In genomic region chr3:95659948-95660347, GRCm38 (mm10) we compare ENCODE assay signal across 8 mouse cellular contexts. TPM values are rescaled to one million over a fixed set of nuclear protein-coding genes. Genes with fewer than 3 reads are reported as not detected.
DNase-seq lines count a peak whose midpoint lies in the region; ATAC-seq and TF ChIP-seq lines count a peak whose summit lies in the region.

No protein-coding gene starts in this region.

- peak overlapping the region; percentile 98 for H3K9ac ChIP-seq in heart, embryonic 15.5 days
- peak overlapping the region; percentile 98 for H3K9ac ChIP-seq in ES-E14 (ENCODE audit: insufficient read depth, low read depth, low read length, poor library complexity, severe bottlenecking)

- peaks cover 51% of the 10 kb centered on the region for H3K4me1 ChIP-seq in heart, embryonic 15.5 days (replicated peaks)
- H3K4me1 ChIP-seq in ES-E14 (ENCODE audit: control insufficient read depth in 2 of 2, insufficient read depth in 2 of 2, low read length in 2 of 2, poor library complexity in 1 of 2) = peaks cover 0 to 13% of the 10 kb centered on the region in 2 experiments; a peak in 2 of 4 replicates
- peaks cover 46% of the 10 kb centered on the region for H3K4me1 ChIP-seq in hindbrain, embryonic 10.5 days (replicated peaks)
- peaks cover 43% of the 10 kb centered on the region for H3K4me1 ChIP-seq in midbrain, embryonic 10.5 days

- intact Hi-C loops in left cerebral cortex, postnatal 25 days (cut with DNase I) = loop anchor here (2.0 kb wide), 2 partner anchors 15 to 31 kb away; no protein-coding TSS in a partner anchor

- no peaks in the 10 kb centered on the region for H3K27me3 ChIP-seq in heart, embryonic 15.5 days
- no peaks in the 10 kb centered on the region for H3K27me3 ChIP-seq in hindbrain, embryonic 10.5 days (ENCODE audit: insufficient read depth, poor library complexity, severe bottlenecking)
- no peaks in the 10 kb centered on the region for H3K27me3 ChIP-seq in midbrain, embryonic 10.5 days (ENCODE audit: low read depth, poor library complexity, severe bottlenecking)

- in situ Hi-C loops in ES-E14 (cut with MboI; ENCODE audit: low sequenced_read_pairs in 2 of 2, unreplicated experiment in 2 of 2) = no loop called here

- no peaks in the 10 kb centered on the region for H3K9me3 ChIP-seq in heart, embryonic 15.5 days (replicated peaks)
- no peaks in the 10 kb centered on the region for H3K9me3 ChIP-seq in ES-E14 (ENCODE audit: control insufficient read depth, insufficient read depth, low read depth, low read length)
- no peaks in the 10 kb centered on the region for H3K9me3 ChIP-seq in hindbrain, embryonic 10.5 days
- no peaks in the 10 kb centered on the region for H3K9me3 ChIP-seq in midbrain, embryonic 10.5 days (replicated peaks)

- peak overlapping the region; percentile 73 for H3K4me2 ChIP-seq in heart, embryonic 15.5 days

- H3K36me3 ChIP-seq in heart, embryonic 15.5 days = peaks cover 25% of the 10 kb centered on the region
- peaks cover 34% of the 10 kb centered on the region for H3K36me3 ChIP-seq in ES-E14 (ENCODE audit: control insufficient read depth, insufficient read depth, low read length, poor library complexity, severe bottlenecking)
- peaks cover 51% of the 10 kb centered on the region for H3K36me3 ChIP-seq in hindbrain, embryonic 10.5 days
- H3K36me3 ChIP-seq in midbrain, embryonic 10.5 days = peaks cover 48% of the 10 kb centered on the region

- 1% methylated on average over 8 of the region's 8 CpGs for WGBS in heart, embryonic 15.5 days
- WGBS in hindbrain, embryonic 10.5 days = 3% methylated on average over 8 of the region's 8 CpGs
- 3% methylated on average over 8 of the region's 8 CpGs for WGBS in midbrain, embryonic 10.5 days

- H3K27ac ChIP-seq in heart, embryonic 15.5 days = peak overlapping the region; percentile 98
- H3K27ac ChIP-seq in ES-E14 (ENCODE audit: insufficient read depth, low read depth, low read length, poor library complexity, severe bottlenecking) = peak overlapping the region; percentile 97; the same call in 1 of the 2 replicates
- H3K27ac ChIP-seq in hindbrain, embryonic 10.5 days = peak overlapping the region; percentile 99
- H3K27ac ChIP-seq in midbrain, embryonic 10.5 days (replicated peaks) = peak overlapping the region; percentile 99

- peak overlapping the region; percentile 69 for H3K4me3 ChIP-seq in heart, embryonic 15.5 days
- H3K4me3 ChIP-seq in ES-E14 (ENCODE audit: insufficient read depth in 1 of 2, low read depth in 1 of 2, low read length in 2 of 2, poor library complexity in 1 of 2, severe bottlenecking in 1 of 2) = peak overlapping the region; percentile 74 to 97
- peak overlapping the region; percentile 99 for H3K4me3 ChIP-seq in hindbrain, embryonic 10.5 days
- H3K4me3 ChIP-seq in midbrain, embryonic 10.5 days = peak overlapping the region; percentile 85

- ATAC-seq in heart, embryonic 15.5 days (replicated peaks; ENCODE audit: insufficient number of reproducible peaks, insufficient read depth, low FRiP score, low read depth) = no peak

- no peak for DNase-seq in heart, adult 9 months (ENCODE audit: low spot score in 2 of 2)
- DNase-seq in ES-E14 (ENCODE audit: low read depth, low spot score) = no peak
- no peak for DNase-seq in hindbrain, embryonic 10.5 days (ENCODE audit: low spot score)
- DNase-seq in midbrain, embryonic 10.5 days (ENCODE audit: low spot score) = no peak
- DNase-seq in left cerebral cortex, postnatal 25 days (ENCODE audit: low spot score in 2 of 2) = no peak
- DNase-seq in retina, embryonic 14.5 days (ENCODE audit: low spot score) = no peak
- DNase-seq in spleen, postnatal 36 days (ENCODE audit: low spot score in 2 of 2) = no peak

TF ChIP-seq in ES-E14, 5 proteins besides CTCF, POLR2A, EP300 and RAD21:
- TF ChIP-seq ZC3H11A (IDR thresholded peaks at IDR 0.05; ENCODE audit: borderline replicate concordance, low read depth, low read length) = no peak
- no peak for TF ChIP-seq MAFK (IDR thresholded peaks at IDR 0.05; ENCODE audit: insufficient read depth, low read depth, low read length)
- no peak for TF ChIP-seq HCFC1 (IDR thresholded peaks at IDR 0.05; ENCODE audit: borderline replicate concordance, insufficient read depth, low read length)
- no peak for TF ChIP-seq ZNF384 (IDR thresholded peaks at IDR 0.05; ENCODE audit: low read depth, low read length)
- TF ChIP-seq CHD2 (IDR thresholded peaks at IDR 0.05; ENCODE audit: low read depth, low read length) = no peak

RNA-seq across cellular contexts. Expression of gene Mcl1, which starts 1.4 kb away (rescaled TPM):
- polyA plus RNA-seq in heart, embryonic 15.5 days (2015; fragmentation: Nextera tagmentation; extraction: Ambion mirVana) = 38.4 and 45.4 TPM in 2 replicates
- total RNA-seq in ES-E14 (2012; rRNA removed) = 207 and 253 TPM in 2 replicates
- 47.2 and 53.4 TPM in 2 replicates for polyA plus RNA-seq in hindbrain, embryonic 10.5 days (2016; fragmentation: Nextera tagmentation; extraction: Ambion mirVana)
- 41.9 and 47.6 TPM in 2 replicates for polyA plus RNA-seq in midbrain, embryonic 10.5 days (2016; fragmentation: Nextera tagmentation; extraction: Ambion mirVana)
- 10 to 100 TPM; 58.4 to 59.6 TPM for total RNA-seq in left cerebral cortex, postnatal 25 days (2021)

RNA-seq across cellular contexts. Expression of gene Adamtsl4, which starts 27.8 kb away (rescaled TPM):
- 6.9 and 10.6 TPM in 2 replicates for polyA plus RNA-seq in heart, embryonic 15.5 days (2015; fragmentation: Nextera tagmentation; extraction: Ambion mirVana)
- 1.9 and 5.0 TPM in 2 replicates for total RNA-seq in ES-E14 (2012; rRNA removed)
- polyA plus RNA-seq in hindbrain, embryonic 10.5 days (2016; fragmentation: Nextera tagmentation; extraction: Ambion mirVana) = 0.73 and 0.86 TPM in 2 replicates
- polyA plus RNA-seq in midbrain, embryonic 10.5 days (2016; fragmentation: Nextera tagmentation; extraction: Ambion mirVana) = 0.78 and 1.4 TPM in 2 replicates
- total RNA-seq in left cerebral cortex, postnatal 25 days (2021) = 1 to 10 TPM; 4.1 to 4.6 TPM

RNA-seq across cellular contexts. Expression of gene Ensa, which starts 35.2 kb away (rescaled TPM):
- 45.8 and 53.7 TPM in 2 replicates for polyA plus RNA-seq in heart, embryonic 15.5 days (2015; fragmentation: Nextera tagmentation; extraction: Ambion mirVana)
- 54.1 and 56.8 TPM in 2 replicates for total RNA-seq in ES-E14 (2012; rRNA removed)
- 84.8 and 89.9 TPM in 2 replicates for polyA plus RNA-seq in hindbrain, embryonic 10.5 days (2016; fragmentation: Nextera tagmentation; extraction: Ambion mirVana)
- 90.1 and 101 TPM in 2 replicates for polyA plus RNA-seq in midbrain, embryonic 10.5 days (2016; fragmentation: Nextera tagmentation; extraction: Ambion mirVana)
- 100 to 1,000 TPM; 366 to 382 TPM for total RNA-seq in left cerebral cortex, postnatal 25 days (2021)
